Mouse (Mus musculus) forebrain, embryonic 16.5 days (tissue): Measurements from ENCODE around the gene Wbp2. TPM values are rescaled to one million over a fixed set of nuclear protein-coding genes. Genes with fewer than 3 reads are reported as not detected.

Source experiments
- ATAC-seq: fragments of 200-750 bp; cut with Nextera tagmentation; 2 replicates; pipeline ENCODE4 v1.8.0; 2017; ENCODE audit warnings: mild to moderate bottlenecking, moderate library complexity
- H3K27ac ChIP-seq: fragments of 300-500 bp; sonication (generic); 2 replicates; pipeline ENCODE4 v1.5.1; 2014; ENCODE audit warnings: low read length, control low read depth
- H3K27me3 ChIP-seq: fragments of 300-500 bp; sonication (generic); replicated peaks from 2 replicates; pipeline ENCODE4 v1.6.1; 2014; ENCODE audit warnings: low read length; ENCODE audit not compliant: control insufficient read depth, insufficient read depth
- H3K36me3 ChIP-seq: fragments of 300-500 bp; sonication (generic); 2 replicates; pipeline ENCODE4 v1.6.1; 2014; ENCODE audit not compliant: control insufficient read depth, insufficient read depth
- H3K4me1 ChIP-seq: fragments of 300-500 bp; sonication (generic); replicated peaks from 2 replicates; pipeline ENCODE4 v1.6.1; 2014; ENCODE audit warnings: low read length; ENCODE audit not compliant: control insufficient read depth, insufficient read depth
- H3K4me2 ChIP-seq: fragments of 300-500 bp; sonication (generic); 2 replicates; pipeline ENCODE4 v1.6.1; 2014; ENCODE audit warnings: mild to moderate bottlenecking, low read length, control low read depth
- H3K4me3 ChIP-seq: fragments of 300-500 bp; sonication (generic); replicated peaks from 2 replicates; pipeline ENCODE4 v1.5.1; 2014; ENCODE audit warnings: mild to moderate bottlenecking, low read length, control low read depth
- H3K9ac ChIP-seq: fragments of 300-500 bp; sonication (generic); replicated peaks from 2 replicates; pipeline ENCODE4 v1.6.1; 2014; ENCODE audit warnings: low read depth, low read length, control low read depth
- H3K9me3 ChIP-seq: fragments of 300-500 bp; sonication (generic); 2 replicates; pipeline ENCODE4 v1.6.1; 2016; ENCODE audit warnings: low read length; ENCODE audit not compliant: control insufficient read depth
- WGBS: fragments of 180-500 bp; shearing (Covaris S2); extraction: QIAGEN DNeasy Blood & Tissue Kit; methylation state at CpG from one replicate; pipeline ENCODE4 v1.1.7; 2014; 5-methylcytosine and 5-hydroxymethylcytosine counted together
- polyA plus RNA-seq: library from polyadenylated mRNA; unstranded; fragments of >200 nt; fragmentation: Nextera tagmentation; extraction: Ambion mirVana; gene quantifications from 2 replicates; pipeline ENCODE4 v1.2.1, GENCODE M21; 2015

Gene Wbp2
- polyA plus RNA-seq, 1 experiment from 2014 or later: 162 TPM

GRCm38 (mm10) chr11:116104006-116104646 lies 17.3 kb upstream of the Wbp2 start:
- H3K36me3 ChIP-seq: no peaks in the 10 kb centered on the region

GRCm38 (mm10) chr11:116103572-116103971 lies 16.8 kb upstream of the Wbp2 start:
- Histone ChIP-seq H3K9me3 (no peaks in the 10 kb centered on the region), H3K36me3 (no peaks in the 10 kb centered on the region), H3K27ac (no peak overlapping the region), H3K4me2 (no peak overlapping the region), H3K4me3 (no peak overlapping the region), H3K9ac (no peak overlapping the region), H3K27me3 (peaks cover 31% of the 10 kb centered on the region), H3K4me1 (peaks cover 40% of the 10 kb centered on the region)
- no peak for ATAC-seq
- 75% methylated on average over 12 of the region's 12 CpGs for WGBS

More at GRCm38 (mm10) chr11:116104006-116104646, 17.3 kb upstream of the Wbp2 start:
- no peak overlapping the region for H3K27ac ChIP-seq
- WGBS: 42% methylated on average over 14 of the region's 14 CpGs
- no peak overlapping the region for H3K4me3 ChIP-seq
- peaks cover 44% of the 10 kb centered on the region for H3K4me1 ChIP-seq
- ATAC-seq: no peak
- peaks cover 36% of the 10 kb centered on the region for H3K27me3 ChIP-seq
- no peaks in the 10 kb centered on the region for H3K9me3 ChIP-seq
- H3K9ac ChIP-seq: no peak overlapping the region
- H3K4me2 ChIP-seq: no peak overlapping the region

- H3K4me2 ChIP-seq: no peak overlapping the region
- H3K27me3 ChIP-seq: peaks cover 20% of the 10 kb centered on the region
- peaks cover 32% of the 10 kb centered on the region for H3K4me1 ChIP-seq
- ATAC-seq: peak; percentile 31
- H3K27ac ChIP-seq: peak overlapping the region; percentile 75
- no peak overlapping the region for H3K9ac ChIP-seq
- 33% methylated on average over 3 of the region's 4 CpGs for WGBS
- no peaks in the 10 kb centered on the region for H3K9me3 ChIP-seq
- H3K4me3 ChIP-seq: no peak overlapping the region
- no peaks in the 10 kb centered on the region for H3K36me3 ChIP-seq
Observed at GRCm38 (mm10) chr11:116102472-116102871, 15.7 kb upstream of the Wbp2 start.

- Histone ChIP-seq H3K4me1 (peaks cover 29% of the 10 kb centered on the region), H3K9ac (peak overlapping the region; percentile 22; the same call in 1 of the 2 replicates), H3K4me2 (no peak overlapping the region), H3K36me3 (no peaks in the 10 kb centered on the region), H3K27ac (peak overlapping the region; percentile 75), H3K27me3 (peaks cover 15% of the 10 kb centered on the region), H3K9me3 (no peaks in the 10 kb centered on the region), H3K4me3 (no peak overlapping the region)
- WGBS: 9% methylated on average over 11 of the region's 11 CpGs
- ATAC-seq: peak; percentile 93
Observed at GRCm38 (mm10) chr11:116101931-116102381, 15.2 kb upstream of the Wbp2 start.

- peaks cover 4% of the 10 kb centered on the region; the same call in 1 of the 2 replicates for H3K27me3 ChIP-seq
- H3K4me3 ChIP-seq: no peak overlapping the region
- H3K4me2 ChIP-seq: no peak overlapping the region
- ATAC-seq: no peak
- 82% methylated on average over 7 of the region's 7 CpGs for WGBS
- no peak overlapping the region for H3K9ac ChIP-seq
- no peak overlapping the region for H3K27ac ChIP-seq
- H3K9me3 ChIP-seq: 0 out of 2 replicates have a peak, but pooled peaks cover 4% of the 10 kb centered on the region
- H3K4me1 ChIP-seq: peaks cover 21% of the 10 kb centered on the region
- H3K36me3 ChIP-seq: no peaks in the 10 kb centered on the region
Observed at GRCm38 (mm10) chr11:116100839-116101238, 14.0 kb upstream of the Wbp2 start.

- Histone ChIP-seq H3K4me2 (no peak overlapping the region), H3K27me3 (no peaks in the 10 kb centered on the region; the same call in 1 of the 2 replicates), H3K27ac (no peak overlapping the region), H3K9ac (no peak overlapping the region), H3K36me3 (no peaks in the 10 kb centered on the region), H3K4me1 (peaks cover 21% of the 10 kb centered on the region), H3K9me3 (0 out of 2 replicates have a peak, but pooled peaks cover 4% of the 10 kb centered on the region), H3K4me3 (no peak overlapping the region)
- 93% methylated on average over 6 of the region's 6 CpGs for WGBS
- no peak for ATAC-seq
Observed at GRCm38 (mm10) chr11:116100385-116100784, 13.6 kb upstream of the Wbp2 start.

- WGBS: 93% methylated on average over 6 of the region's 6 CpGs
- Histone ChIP-seq H3K36me3 (no peaks in the 10 kb centered on the region), H3K27ac (no peak overlapping the region), H3K9me3 (0 out of 2 replicates have a peak, but pooled peaks cover 4% of the 10 kb centered on the region), H3K4me1 (peaks cover 20% of the 10 kb centered on the region), H3K4me3 (no peak overlapping the region), H3K27me3 (no peaks in the 10 kb centered on the region), H3K4me2 (no peak overlapping the region), H3K9ac (no peak overlapping the region)
- ATAC-seq: no peak
Observed at GRCm38 (mm10) chr11:116099462-116099861, 12.7 kb upstream of the Wbp2 start.

GRCm38 (mm10) chr11:116098711-116099460 lies 12.1 kb upstream of the Wbp2 start:
- Histone ChIP-seq H3K4me1 (peaks cover 14% of the 10 kb centered on the region), H3K4me3 (no peak overlapping the region), H3K27me3 (no peaks in the 10 kb centered on the region), H3K4me2 (no peak overlapping the region), H3K36me3 (no peaks in the 10 kb centered on the region), H3K27ac (no peak overlapping the region), H3K9ac (no peak overlapping the region), H3K9me3 (0 out of 2 replicates have a peak, but pooled peaks cover 4% of the 10 kb centered on the region)
- no peak for ATAC-seq
- WGBS: 83% methylated on average over 14 of the region's 14 CpGs
